Mouse (Mus musculus) brain, embryonic 14.5 days (tissue): ENCODE results near the gene 5031439G07Rik.

Source experiments
- CTCF ChIP-seq: fragments of 200-500 bp; IDR thresholded peaks from 2 replicates; pipeline ENCODE4 v1.5.1; 2012; ENCODE audit warnings: inconsistent platforms, mild to moderate bottlenecking, moderate library complexity, borderline replicate concordance; ENCODE audit not compliant: insufficient read depth, insufficient read length; ENCODE audit errors: extremely low read depth
- POLR2A ChIP-seq: fragments of 200-500 bp; IDR thresholded peaks from 2 replicates; pipeline ENCODE4 v1.6.1; 2012; ENCODE audit warnings: mild to moderate bottlenecking, inconsistent platforms, borderline replicate concordance; ENCODE audit not compliant: poor library complexity, insufficient read depth, insufficient read length, severe bottlenecking; ENCODE audit errors: extremely low read depth

- TF ChIP-seq POLR2A, result no peak
- TF ChIP-seq CTCF, result no peak
These were observed 27.4 kb upstream of the 5031439G07Rik start for GRCm38 (mm10) chr15:85015771-85016170.
